Mouse (Mus musculus): ENCODE results near the gene Pde7b.

GRCm38 (mm10) chr10:20730034-20730433 lies 5.2 kb upstream of the Pde7b start:
- TF ChIP-seq CTCF (IDR thresholded peaks at IDR 0.05; ENCODE audit: low read depth) (no peak), EP300 (optimal IDR thresholded peaks at IDR 0.05) (no peak)
